Mouse (Mus musculus) CH12.LX (cell line): ENCODE data around the gene Frs2.

Experiments used
- CHD1 ChIP-seq: IDR thresholded peaks from 2 replicates; pipeline ENCODE4 v1.6.1; 2012; ENCODE audit warnings: low read depth, low read length, improper control_type of control experiment, inconsistent platforms
- CHD2 ChIP-seq: IDR thresholded peaks from 2 replicates; pipeline ENCODE4 v1.6.1; 2011; ENCODE audit warnings: low read length, improper control_type of control experiment
- CTCF ChIP-seq, 2 experiments: IDR thresholded peaks in 1 of 2; conservative IDR thresholded peaks in 1 of 2; 2 replicates each; pipeline ENCODE4 v1.5.1; 2011 to 2012; ENCODE audit warnings: low read depth in 2 of 2, low read length in 2 of 2, improper control_type of control experiment in 1 of 2, inconsistent platforms in 1 of 2, mild to moderate bottlenecking in 1 of 2, moderate library complexity in 1 of 2
- E2F4 ChIP-seq: IDR thresholded peaks from 2 replicates; pipeline ENCODE4 v1.6.1; 2011; ENCODE audit warnings: low read depth, low read length, improper control_type of control experiment; ENCODE audit not compliant: insufficient replicate concordance
- EP300 ChIP-seq: IDR thresholded peaks from 2 replicates; pipeline ENCODE4 v1.6.1; 2011; ENCODE audit warnings: low read length, improper control_type of control experiment
- HCFC1 ChIP-seq: IDR thresholded peaks from 2 replicates; pipeline ENCODE4 v1.6.1; 2012; ENCODE audit warnings: low read depth, mild to moderate bottlenecking, inconsistent platforms, low read length, improper control_type of control experiment
- MAX ChIP-seq: IDR thresholded peaks from 2 replicates; pipeline ENCODE4 v1.6.1; 2011; ENCODE audit warnings: low read length, improper control_type of control experiment
- MEF2A ChIP-seq: IDR thresholded peaks from 2 replicates; pipeline ENCODE4 v1.6.1; 2014; ENCODE audit warnings: low read depth, mild to moderate bottlenecking, inconsistent platforms, low read length, improper control_type of control experiment, borderline replicate concordance
- NELFE ChIP-seq: IDR thresholded peaks from 2 replicates; pipeline ENCODE4 v1.6.1; 2011; ENCODE audit warnings: low read depth, low read length, improper control_type of control experiment
- POLR2A ChIP-seq: IDR thresholded peaks from 2 replicates; pipeline ENCODE4 v1.6.1; 2011; ENCODE audit warnings: low read depth, mild to moderate bottlenecking, improper control_type of control experiment, low read length
- POLR2AphosphoS2 ChIP-seq: IDR thresholded peaks from 2 replicates; pipeline ENCODE4 v1.6.1; 2011; ENCODE audit warnings: low read depth, low read length, improper control_type of control experiment
- USF2 ChIP-seq: conservative IDR thresholded peaks from 2 replicates; pipeline ENCODE4 v1.6.1; 2011; ENCODE audit warnings: low read depth, low read length, improper control_type of control experiment
- ZNF384 ChIP-seq: IDR thresholded peaks from 2 replicates; pipeline ENCODE4 v1.6.1; 2012; ENCODE audit warnings: low read depth, low read length, improper control_type of control experiment, inconsistent platforms

DNA sequence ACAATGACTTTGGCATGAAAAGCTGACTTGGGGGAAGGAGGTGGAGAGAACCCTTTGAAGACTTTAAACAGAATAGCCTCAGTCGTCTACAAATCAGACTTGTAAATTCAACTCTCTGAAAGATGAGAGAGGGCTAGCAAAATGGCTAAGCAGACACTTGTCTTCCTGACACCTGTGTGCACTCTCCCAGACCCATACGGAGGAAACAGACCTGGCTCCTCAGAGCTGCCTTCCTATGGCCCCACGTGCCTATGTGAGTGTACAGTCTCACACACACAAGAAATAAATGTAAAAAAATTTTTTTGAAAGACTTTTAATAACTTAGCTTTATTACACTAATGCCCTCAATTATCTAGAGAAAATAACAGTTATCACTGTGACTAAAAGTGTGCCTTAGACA is 41.6 kb downstream of the Frs2 start:
- no peak for TF ChIP-seq CTCF (conservative IDR thresholded peaks at IDR 0.05 in 1 of 2, IDR thresholded peaks at IDR 0.05 in 1 of 2; ENCODE audit: low read depth in 2 of 2, low read length in 2 of 2)
- no peak for TF ChIP-seq HCFC1
- no peak for TF ChIP-seq ZNF384
- no peak for TF ChIP-seq EP300
- TF ChIP-seq NELFE, result no peak
- no peak for TF ChIP-seq POLR2A
- no peak for TF ChIP-seq CHD2
- TF ChIP-seq MAX, result no peak
- TF ChIP-seq POLR2AphosphoS2, result no peak
- no peak for TF ChIP-seq MEF2A
- no peak for TF ChIP-seq USF2
- TF ChIP-seq CHD1, result no peak
- no peak for TF ChIP-seq E2F4
